Comparison of ENCODE assay signal across 9 mouse cellular contexts in genomic region chr1:181143609-181143949, GRCm38 (mm10). TPM values are rescaled to one million over a fixed set of nuclear protein-coding genes. Genes with fewer than 3 reads are reported as not detected.
DNase-seq lines count a peak whose midpoint lies in the region; ATAC-seq lines count a peak whose summit lies in the region.
"Had no signal": no experiment of that assay in that cellular context is flagged by ENCODE, and none has a peak within 500 bp of the region (broad histone marks: within the 10 kb centered on the region; RNA-seq: fewer than 3 reads in every experiment).

No protein-coding gene starts in this region.

- no peak for DNase-seq in heart, adult 18-20 months
- no peak for DNase-seq in midbrain, embryonic 10.5 days (ENCODE audit: low spot score)
- DNase-seq in gastrocnemius, postnatal 25 days: no peak
- DNase-seq in retina, embryonic 14.5 days (ENCODE audit: low spot score): no peak
- no peak for DNase-seq in cerebellum, adult 9-11 months

- peaks cover 29% of the 10 kb centered on the region for H3K36me3 ChIP-seq in heart, embryonic 15.5 days
- peaks cover 26% of the 10 kb centered on the region for H3K36me3 ChIP-seq in hindbrain, embryonic 12.5 days
- H3K36me3 ChIP-seq in midbrain, embryonic 10.5 days: peaks cover 36% of the 10 kb centered on the region

- peak overlapping the region; percentile 86 for H3K4me3 ChIP-seq in heart, embryonic 15.5 days
- H3K4me3 ChIP-seq in hindbrain, embryonic 12.5 days: peak overlapping the region; percentile 87
- H3K4me3 ChIP-seq in midbrain, embryonic 10.5 days: peak overlapping the region; percentile 86

- peak; percentile 15 for ATAC-seq in heart, embryonic 15.5 days (replicated peaks; ENCODE audit: insufficient number of reproducible peaks, insufficient read depth, low FRiP score, low read depth)
- peak; percentile 34 for ATAC-seq in activated CD4-positive, CD25-positive, alpha-beta regulatory T cell, adult 4 months
- peak; percentile 62 for ATAC-seq in hindbrain, embryonic 12.5 days (ENCODE audit: low FRiP score)

- H3K27me3 ChIP-seq in heart, embryonic 15.5 days: no peaks in the 10 kb centered on the region
- no peaks in the 10 kb centered on the region for H3K27me3 ChIP-seq in hindbrain, embryonic 12.5 days
- no peaks in the 10 kb centered on the region for H3K27me3 ChIP-seq in midbrain, embryonic 10.5 days (ENCODE audit: low read depth, poor library complexity, severe bottlenecking)
- H3K27me3 ChIP-seq: Patski had no signal

- H3K9ac ChIP-seq in heart, embryonic 15.5 days: peak overlapping the region; percentile 75
- peak overlapping the region; percentile 80 for H3K9ac ChIP-seq in hindbrain, embryonic 12.5 days

- H3K4me2 ChIP-seq in heart, embryonic 15.5 days: peak overlapping the region; percentile 63
- H3K4me2 ChIP-seq in hindbrain, embryonic 12.5 days (replicated peaks): peak overlapping the region; percentile 71

- H3K9me3 ChIP-seq in heart, embryonic 15.5 days (replicated peaks): no peaks in the 10 kb centered on the region
- no peaks in the 10 kb centered on the region for H3K9me3 ChIP-seq in hindbrain, embryonic 12.5 days (replicated peaks)
- H3K9me3 ChIP-seq in midbrain, embryonic 10.5 days (replicated peaks): no peaks in the 10 kb centered on the region

- WGBS in heart, embryonic 15.5 days: 0% methylated on average over 12 of the region's 12 CpGs
- 0% methylated on average over 12 of the region's 12 CpGs for WGBS in hindbrain, embryonic 12.5 days
- 0% methylated on average over 12 of the region's 12 CpGs for WGBS in midbrain, embryonic 10.5 days

- H3K27ac ChIP-seq in heart, embryonic 15.5 days: peak overlapping the region; percentile 82
- peak overlapping the region; percentile 79 for H3K27ac ChIP-seq in hindbrain, embryonic 12.5 days
- H3K27ac ChIP-seq in midbrain, embryonic 10.5 days (replicated peaks): peak overlapping the region; percentile 88

- H3K4me1 ChIP-seq in heart, embryonic 15.5 days (replicated peaks): peaks cover 16% of the 10 kb centered on the region
- peaks cover 23% of the 10 kb centered on the region for H3K4me1 ChIP-seq in hindbrain, embryonic 12.5 days
- H3K4me1 ChIP-seq in midbrain, embryonic 10.5 days: peaks cover 34% of the 10 kb centered on the region

RNA-seq across cellular contexts. Expression of gene Nvl, which starts 0.4 kb away (rescaled TPM):
- polyA plus RNA-seq in heart, embryonic 15.5 days (2015; fragmentation: Nextera tagmentation; extraction: Ambion mirVana): 15.5 and 17.7 TPM in 2 replicates
- 1 to 10 TPM; 6.4 to 7.5 TPM for total RNA-seq in heart, adult 18-20 months (2021)
- polyA plus RNA-seq in activated CD4-positive, CD25-positive, alpha-beta regulatory T cell, adult 4 months (2017; shearing (Covaris generic)): 10 to 100 TPM; 27.8 to 37.9 TPM
- 42.1 and 42.2 TPM in 2 replicates for polyA plus RNA-seq in hindbrain, embryonic 12.5 days (2016; fragmentation: Nextera tagmentation; extraction: Ambion mirVana)
- polyA plus RNA-seq in midbrain, embryonic 10.5 days (2016; fragmentation: Nextera tagmentation; extraction: Ambion mirVana): 42.6 and 43.2 TPM in 2 replicates
- total RNA-seq in gastrocnemius, postnatal 25 days (2021): 1 to 10 TPM; 8.3 to 8.5 TPM

RNA-seq across cellular contexts. Expression of gene Cnih4, which starts 0.9 kb away (rescaled TPM):
- polyA plus RNA-seq in heart, embryonic 15.5 days (2015; fragmentation: Nextera tagmentation; extraction: Ambion mirVana): 128 and 135 TPM in 2 replicates
- total RNA-seq in heart, adult 18-20 months (2021): 10 to 100 TPM; 44.9 to 49.3 TPM
- 10 to 100 TPM; 71.6 to 91.0 TPM for polyA plus RNA-seq in activated CD4-positive, CD25-positive, alpha-beta regulatory T cell, adult 4 months (2017; shearing (Covaris generic))
- polyA plus RNA-seq in hindbrain, embryonic 12.5 days (2016; fragmentation: Nextera tagmentation; extraction: Ambion mirVana): 60.7 and 63.1 TPM in 2 replicates
- 120 and 133 TPM in 2 replicates for polyA plus RNA-seq in midbrain, embryonic 10.5 days (2016; fragmentation: Nextera tagmentation; extraction: Ambion mirVana)
- total RNA-seq in gastrocnemius, postnatal 25 days (2021): 10 to 100 TPM; 32.6 to 38.7 TPM
